Mouse (Mus musculus) kidney, embryonic 14.5 days (tissue): ENCODE data around the gene Gm765. TPM values are rescaled to one million over a fixed set of nuclear protein-coding genes. Genes with fewer than 3 reads are reported as not detected.

Source experiments
- ATAC-seq: fragments of 200-750 bp; cut with Nextera tagmentation; 2 replicates; pipeline ENCODE4 v1.8.0; 2017; ENCODE audit warnings: moderate number of reproducible peaks, mild to moderate bottlenecking, moderate TSS enrichment, moderate library complexity; ENCODE audit not compliant: low FRiP score, low TSS enrichment
- H3K27ac ChIP-seq: fragments of 300-500 bp; sonication (generic); 2 replicates; pipeline ENCODE4 v1.5.1; 2014; ENCODE audit warnings: low read depth, mild to moderate bottlenecking, low read length, moderate library complexity, mixed read lengths
- H3K27me3 ChIP-seq: fragments of 300-500 bp; sonication (generic); 2 replicates; pipeline ENCODE4 v1.6.1; 2014; ENCODE audit warnings: mild to moderate bottlenecking, low read length; ENCODE audit not compliant: control insufficient read depth, insufficient read depth
- H3K36me3 ChIP-seq: fragments of 300-500 bp; sonication (generic); 2 replicates; pipeline ENCODE4 v1.6.1; 2014; ENCODE audit warnings: low read length, mixed read lengths; ENCODE audit not compliant: control insufficient read depth, insufficient read depth
- H3K4me1 ChIP-seq: fragments of 300-500 bp; sonication (generic); 2 replicates; pipeline ENCODE4 v1.6.1; 2014; ENCODE audit warnings: low read length, mixed read lengths; ENCODE audit not compliant: control insufficient read depth, insufficient read depth
- H3K4me2 ChIP-seq: fragments of 300-500 bp; sonication (generic); replicated peaks from 2 replicates; pipeline ENCODE4 v1.6.1; 2014; ENCODE audit warnings: low read depth, mild to moderate bottlenecking, low read length
- H3K4me3 ChIP-seq: fragments of 300-500 bp; sonication (generic); 2 replicates; pipeline ENCODE4 v1.5.1; 2014; ENCODE audit warnings: mild to moderate bottlenecking, low read length
- H3K9ac ChIP-seq: fragments of 300-500 bp; sonication (generic); 2 replicates; pipeline ENCODE4 v1.6.1; 2014; ENCODE audit warnings: low read depth, mild to moderate bottlenecking, low read length, moderate library complexity
- H3K9me3 ChIP-seq: fragments of 300-500 bp; sonication (generic); 2 replicates; pipeline ENCODE4 v1.6.1; 2016; ENCODE audit warnings: low read length; ENCODE audit not compliant: control insufficient read depth
- WGBS: fragments of 180-500 bp; shearing (Covaris S2); extraction: QIAGEN DNeasy Blood & Tissue Kit; methylation state at CpG from one replicate; pipeline ENCODE4 v1.1.7; 2014; 5-methylcytosine and 5-hydroxymethylcytosine counted together
- polyA plus RNA-seq: library from polyadenylated mRNA; unstranded; fragments of >200 nt; fragmentation: Nextera tagmentation; extraction: Ambion mirVana; gene quantifications from 2 replicates; pipeline ENCODE4 v1.2.1, GENCODE M21; 2014

Gene Gm765
- polyA plus RNA-seq, 1 experiment from 2014 or later = not detected

DNA sequence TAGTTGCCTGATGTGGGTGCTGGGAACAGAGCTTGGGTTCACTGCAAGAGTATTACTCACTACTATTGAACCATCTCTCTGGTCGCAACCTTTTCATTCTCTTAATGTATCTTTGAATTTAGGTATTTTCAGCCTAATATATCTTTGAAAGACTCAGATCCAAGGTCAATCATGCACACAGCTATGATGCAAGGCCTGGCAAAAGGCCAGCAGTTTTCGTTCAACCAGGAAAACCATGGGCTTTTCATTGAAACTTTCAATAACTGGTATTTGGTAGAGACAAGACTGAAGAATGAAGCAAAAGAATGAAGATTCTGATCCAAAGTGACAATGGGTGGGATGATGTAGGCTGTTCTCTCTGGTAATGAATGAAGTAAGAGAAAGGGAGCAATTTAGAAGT lies 143.8 kb downstream of the Gm765 start:
- Histone ChIP-seq H3K36me3 (no peaks in the 10 kb centered on the region), H3K9ac (no peak overlapping the region), H3K4me1 (no peaks in the 10 kb centered on the region), H3K27me3 (no peaks in the 10 kb centered on the region), H3K4me2 (no peak overlapping the region), H3K9me3 (peaks cover 3% of the 10 kb centered on the region; the same call in 1 of the 2 replicates), H3K27ac (no peak overlapping the region), H3K4me3 (no peak overlapping the region)
- 90% methylated on average over 2 of the region's 2 CpGs for WGBS
- no peak for ATAC-seq

DNA sequence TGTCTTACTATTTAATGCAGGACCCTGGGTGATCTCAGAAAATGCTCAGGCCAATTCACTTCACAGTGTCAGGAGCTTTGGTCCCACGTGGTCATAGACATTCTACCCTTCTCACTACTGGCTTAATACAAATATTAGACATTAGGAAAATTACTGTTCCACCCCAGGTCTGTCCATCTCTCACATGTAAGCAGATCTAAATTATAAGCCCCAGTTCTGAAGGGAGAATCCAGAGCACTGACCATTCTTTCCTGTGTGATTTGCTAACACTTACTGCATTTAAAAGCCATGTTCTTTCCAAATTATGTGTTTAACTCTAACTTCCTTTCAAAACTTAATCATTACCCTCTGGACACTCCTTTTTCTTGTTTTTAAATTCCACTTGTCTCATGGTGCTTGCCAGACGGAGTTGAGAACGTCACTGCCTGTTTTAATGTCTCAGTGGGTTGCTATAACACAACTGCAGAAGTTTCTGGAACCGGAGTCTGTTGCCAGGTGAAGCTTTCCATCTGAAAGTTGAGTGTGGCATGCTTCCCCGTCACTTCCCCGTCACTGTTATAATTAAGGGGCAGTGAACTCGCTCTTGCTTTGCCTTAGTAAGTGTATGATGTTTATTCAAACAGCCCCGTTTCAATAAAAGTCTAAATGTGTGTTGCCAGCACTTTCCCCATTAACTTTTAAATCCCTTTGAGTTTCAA lies 151.7 kb downstream of the Gm765 start:
- no peaks in the 10 kb centered on the region for H3K4me1 ChIP-seq
- no peaks in the 10 kb centered on the region for H3K36me3 ChIP-seq
- H3K9me3 ChIP-seq = no peaks in the 10 kb centered on the region
- H3K4me2 ChIP-seq = no peak overlapping the region
- H3K27ac ChIP-seq = no peak overlapping the region
- ATAC-seq = no peak
- H3K27me3 ChIP-seq = no peaks in the 10 kb centered on the region
- WGBS = 73% methylated on average over 8 of the region's 8 CpGs
- no peak overlapping the region for H3K4me3 ChIP-seq
- no peak overlapping the region for H3K9ac ChIP-seq
